Mouse (Mus musculus): ENCODE measurements around the gene Otos. TPM values are rescaled to one million over a fixed set of nuclear protein-coding genes. Genes with fewer than 3 reads are reported as not detected.

Gene Otos
- polyA plus RNA-seq, 1 experiment from 2014 or later = 0.08 TPM

GRCm38 (mm10) chr1:92628227-92628626 lies 20.4 kb downstream of the Otos start:
- Histone ChIP-seq H3K27ac (no peak overlapping the region), H3K36me3 (no peaks in the 10 kb centered on the region), H3K9me3 (no peaks in the 10 kb centered on the region), H3K27me3 (ENCODE audit: insufficient read depth, poor library complexity, severe bottlenecking) (0 out of 2 replicates have a peak, but pooled peaks cover 3% of the 10 kb centered on the region), H3K4me3 (no peak overlapping the region), H3K4me1 (no peaks in the 10 kb centered on the region)
- WGBS = 66% methylated on average over 4 of the region's 4 CpGs
- peak; percentile 6 for DNase-seq (ENCODE audit: low spot score)

DNA sequence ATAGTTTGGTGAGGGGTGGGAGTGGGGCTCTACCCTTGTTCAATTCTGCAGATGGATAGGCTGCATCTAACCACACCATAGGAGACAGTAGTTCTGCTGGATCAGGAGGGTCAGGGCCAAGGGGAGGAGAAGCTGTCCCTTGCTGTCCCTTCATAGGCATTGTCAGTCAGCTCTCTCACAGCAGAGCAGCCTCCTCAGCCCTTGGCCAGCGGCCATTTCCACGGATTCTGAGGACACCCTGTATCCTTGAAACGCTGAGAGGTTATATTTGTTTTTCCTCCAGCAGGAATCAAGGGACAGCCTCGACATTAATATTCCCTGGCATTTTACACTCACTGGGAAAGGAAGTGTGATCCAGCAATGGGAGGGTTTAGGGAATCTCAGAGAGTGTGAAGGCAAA lies 30.3 kb downstream of the Otos start:
- peak; percentile 70 for DNase-seq (ENCODE audit: low spot score)
- Histone ChIP-seq H3K36me3 (no peaks in the 10 kb centered on the region), H3K4me1 (no peaks in the 10 kb centered on the region), H3K27ac (no peak overlapping the region), H3K27me3 (ENCODE audit: insufficient read depth, poor library complexity, severe bottlenecking) (peaks cover 19% of the 10 kb centered on the region), H3K9me3 (no peaks in the 10 kb centered on the region), H3K4me3 (no peak overlapping the region)
- WGBS = 62% methylated on average over 4 of the region's 4 CpGs

GRCm38 (mm10) chr1:92617488-92617887 lies 31.2 kb downstream of the Otos start, which contains the start of gene Olfr12:
Gene Olfr12 (plus strand): TSS chr1:92617788.
- Histone ChIP-seq H3K4me3 (no peak within 1 kb of the TSS), H3K36me3 (no peaks in the 10 kb centered on the region), H3K9me3 (no peaks in the 10 kb centered on the region), H3K27me3 (ENCODE audit: insufficient read depth, poor library complexity, severe bottlenecking) (peaks cover 19% of the 10 kb centered on the region), H3K27ac (no peak within 1 kb of the TSS), H3K4me1 (no peaks in the 10 kb centered on the region)
- 74% methylated on average over 2 of the region's 2 CpGs for WGBS
- no peak for DNase-seq (ENCODE audit: low spot score)

GRCm38 (mm10) chr1:92616046-92616445 lies 32.6 kb downstream of the Otos start:
- Histone ChIP-seq H3K4me3 (no peak overlapping the region), H3K27me3 (ENCODE audit: insufficient read depth, poor library complexity, severe bottlenecking) (peaks cover 23% of the 10 kb centered on the region; the same call in 1 of the 2 replicates), H3K27ac (no peak overlapping the region), H3K36me3 (no peaks in the 10 kb centered on the region), H3K9me3 (no peaks in the 10 kb centered on the region), H3K4me1 (no peaks in the 10 kb centered on the region)
- DNase-seq (ENCODE audit: low spot score) = peak; percentile 43
- 69% methylated on average over 1 of the region's 1 CpGs for WGBS

GRCm38 (mm10) chr1:92614516-92614915 lies 34.1 kb downstream of the Otos start:
- no peak for DNase-seq (ENCODE audit: low spot score)
- 16% methylated on average over 1 of the region's 1 CpGs for WGBS
- no peak overlapping the region for H3K27ac ChIP-seq
- no peak overlapping the region for H3K4me3 ChIP-seq
- H3K36me3 ChIP-seq = no peaks in the 10 kb centered on the region
- H3K4me1 ChIP-seq = no peaks in the 10 kb centered on the region
- H3K27me3 ChIP-seq (ENCODE audit: insufficient read depth, poor library complexity, severe bottlenecking) = peaks cover 19% of the 10 kb centered on the region; the same call in 1 of the 2 replicates
- H3K9me3 ChIP-seq = no peaks in the 10 kb centered on the region

- Histone ChIP-seq H3K4me3 (no peak overlapping the region), H3K27ac (no peak overlapping the region), H3K9me3 (no peaks in the 10 kb centered on the region), H3K36me3 (no peaks in the 10 kb centered on the region), H3K27me3 (ENCODE audit: insufficient read depth, poor library complexity, severe bottlenecking) (peaks cover 13% of the 10 kb centered on the region; the same call in 1 of the 2 replicates), H3K4me1 (no peaks in the 10 kb centered on the region)
- no peak for DNase-seq (ENCODE audit: low spot score)
- WGBS = 47% methylated on average over 4 of the region's 4 CpGs
Measured at GRCm38 (mm10) chr1:92613175-92613574, 35.5 kb downstream of the Otos start.

DNA sequence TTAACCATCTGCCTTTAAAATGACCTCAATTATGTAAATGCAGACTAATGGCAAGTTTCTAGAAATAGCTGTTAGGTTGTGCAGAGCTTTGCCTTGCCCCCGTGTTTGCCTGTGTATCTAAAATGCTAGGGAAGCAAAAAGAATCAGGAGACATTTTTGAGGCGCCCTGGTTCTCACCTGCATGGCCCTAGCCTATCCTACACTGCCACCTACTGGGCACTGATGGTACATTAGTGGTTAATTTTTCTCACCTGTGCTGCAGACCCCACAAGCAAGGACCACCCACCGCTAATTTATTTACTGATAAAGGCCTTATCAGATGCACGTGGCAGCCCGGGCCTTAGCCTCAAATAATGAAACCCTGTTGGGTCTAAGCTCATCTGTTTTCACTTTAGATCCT lies 37.6 kb downstream of the Otos start:
- Histone ChIP-seq H3K27me3 (ENCODE audit: insufficient read depth, poor library complexity, severe bottlenecking) (peaks cover 7% of the 10 kb centered on the region; the same call in 1 of the 2 replicates), H3K4me1 (no peaks in the 10 kb centered on the region), H3K9me3 (no peaks in the 10 kb centered on the region), H3K27ac (no peak overlapping the region), H3K36me3 (no peaks in the 10 kb centered on the region), H3K4me3 (no peak overlapping the region)
- DNase-seq (ENCODE audit: low spot score) = peak; percentile 72
- 5% methylated on average over 5 of the region's 5 CpGs for WGBS

- 68% methylated on average over 4 of the region's 4 CpGs for WGBS
- Histone ChIP-seq H3K4me1 (no peaks in the 10 kb centered on the region), H3K27ac (no peak overlapping the region), H3K36me3 (no peaks in the 10 kb centered on the region), H3K9me3 (no peaks in the 10 kb centered on the region), H3K4me3 (no peak overlapping the region), H3K27me3 (ENCODE audit: insufficient read depth, poor library complexity, severe bottlenecking) (peaks cover 7% of the 10 kb centered on the region; the same call in 1 of the 2 replicates)
- peak; percentile 70 for DNase-seq (ENCODE audit: low spot score)
Measured at GRCm38 (mm10) chr1:92607711-92608110, 40.9 kb downstream of the Otos start.

- Histone ChIP-seq H3K27ac (no peak within 1 kb of the TSS), H3K4me3 (no peak within 1 kb of the TSS), H3K36me3 (no peaks in the 10 kb centered on the region), H3K9me3 (no peaks in the 10 kb centered on the region), H3K27me3 (ENCODE audit: insufficient read depth, poor library complexity, severe bottlenecking) (0 out of 2 replicates have a peak, but pooled peaks cover 4% of the 10 kb centered on the region), H3K4me1 (no peaks in the 10 kb centered on the region)
- 82% methylated on average over 1 of the region's 1 CpGs for WGBS
- DNase-seq (ENCODE audit: low spot score) = peak; percentile 51
Measured at GRCm38 (mm10) chr1:92605482-92605881, 43.2 kb downstream of the Otos start, which contains the start of gene Olfr1410. Gene Olfr1410 (plus strand): TSS chr1:92605782.

DNA sequence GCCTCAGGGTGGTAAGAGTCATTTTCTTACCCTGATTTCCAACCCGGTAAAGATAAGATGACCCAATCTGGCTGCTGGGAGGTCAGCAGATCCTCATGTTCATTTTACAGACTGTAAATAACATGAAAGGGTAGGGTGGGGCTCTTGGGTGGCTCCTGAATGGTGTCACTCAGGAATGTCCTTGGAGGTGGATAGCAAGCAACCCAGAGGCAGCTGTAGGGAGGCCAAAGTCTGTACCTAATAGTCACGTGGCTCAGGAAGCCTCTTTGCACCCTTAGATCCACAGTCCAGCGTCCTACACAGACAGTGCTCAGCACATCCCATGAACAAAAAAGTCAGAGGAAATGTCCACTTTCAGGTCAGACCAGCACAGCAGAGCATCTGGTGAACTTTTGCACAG lies 52.6 kb downstream of the Otos start:
- H3K27me3 ChIP-seq (ENCODE audit: insufficient read depth, poor library complexity, severe bottlenecking) = no peaks in the 10 kb centered on the region
- no peaks in the 10 kb centered on the region for H3K36me3 ChIP-seq
- no peak overlapping the region for H3K27ac ChIP-seq
- no peaks in the 10 kb centered on the region for H3K9me3 ChIP-seq
- DNase-seq (ENCODE audit: low spot score) = no peak
- no peaks in the 10 kb centered on the region for H3K4me1 ChIP-seq
- WGBS = 71% methylated on average over 3 of the region's 3 CpGs
- H3K4me3 ChIP-seq = no peak overlapping the region

Other genes with a start within 250 kb of the Otos start
- gene Ndufa10, start 175.0 kb downstream of the Otos start, polyA plus RNA-seq (2016; fragmentation: Nextera tagmentation; extraction: Ambion mirVana) = 404 and 483 TPM in 2 replicates
- not detected in 2 replicates for gene Olfr1416, start 163.7 kb downstream of the Otos start, polyA plus RNA-seq (2016; fragmentation: Nextera tagmentation; extraction: Ambion mirVana)
- gene Olfr1415, start 152.7 kb downstream of the Otos start, polyA plus RNA-seq (2016; fragmentation: Nextera tagmentation; extraction: Ambion mirVana) = not detected in 2 replicates
- not detected in 2 replicates for gene Olfr1414, start 130.2 kb downstream of the Otos start, polyA plus RNA-seq (2016; fragmentation: Nextera tagmentation; extraction: Ambion mirVana)
- not detected in 2 replicates for gene Olfr1413, start 77.5 kb downstream of the Otos start, polyA plus RNA-seq (2016; fragmentation: Nextera tagmentation; extraction: Ambion mirVana)
- not detected in 2 replicates for gene Olfr1412, start 63.1 kb downstream of the Otos start, polyA plus RNA-seq (2016; fragmentation: Nextera tagmentation; extraction: Ambion mirVana)
- not detected in 2 replicates for gene Olfr1411, start 54.4 kb downstream of the Otos start, polyA plus RNA-seq (2016; fragmentation: Nextera tagmentation; extraction: Ambion mirVana)
- gene Olfr1410, start 43.1 kb downstream of the Otos start, polyA plus RNA-seq (2016; fragmentation: Nextera tagmentation; extraction: Ambion mirVana) = not detected in 2 replicates
- gene Olfr12, start 31.1 kb downstream of the Otos start, polyA plus RNA-seq (2016; fragmentation: Nextera tagmentation; extraction: Ambion mirVana) = not detected in 2 replicates
- 310 and 346 TPM in 2 replicates for gene Cops9, start 6.9 kb downstream of the Otos start, polyA plus RNA-seq (2016; fragmentation: Nextera tagmentation; extraction: Ambion mirVana)
- gene Gpc1, start 182.8 kb upstream of the Otos start, polyA plus RNA-seq (2016; fragmentation: Nextera tagmentation; extraction: Ambion mirVana) = 36.4 and 38.7 TPM in 2 replicates

Data from heart, embryonic 10.5 days (tissue).